Mouse (Mus musculus): Measurements from ENCODE around the gene Ubxn7. TPM values are rescaled to one million over a fixed set of nuclear protein-coding genes. Genes with fewer than 3 reads are reported as not detected.

Ubxn7 gene
- polyA plus RNA-seq, 1 experiment from 2014 or later: 22.4 TPM

DNA sequence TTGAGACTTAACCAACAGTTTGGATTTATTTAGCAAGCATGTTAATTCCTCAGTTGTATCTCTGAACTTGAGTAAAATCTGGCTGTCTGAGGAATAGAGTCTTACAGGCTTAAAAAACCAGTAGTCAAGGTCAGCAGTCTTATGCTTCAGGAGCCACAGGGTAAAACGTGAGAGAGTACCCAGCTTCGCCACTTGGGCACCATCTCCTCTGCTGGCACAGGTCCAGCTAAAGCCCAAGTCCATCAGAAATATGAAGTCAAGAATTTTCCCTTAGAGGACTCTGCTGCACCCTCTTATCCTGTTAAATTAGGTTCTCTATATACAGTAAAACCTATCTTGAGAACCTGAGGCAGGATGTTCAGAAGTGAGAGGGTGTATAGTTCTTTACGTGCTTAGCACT, 54.8 kb downstream of the Ubxn7 start:
- H3K4me3 ChIP-seq: no peak overlapping the region
- no peak for ATAC-seq (ENCODE audit: low read depth)
- WGBS: 81% methylated on average over 3 of the region's 3 CpGs

DNA sequence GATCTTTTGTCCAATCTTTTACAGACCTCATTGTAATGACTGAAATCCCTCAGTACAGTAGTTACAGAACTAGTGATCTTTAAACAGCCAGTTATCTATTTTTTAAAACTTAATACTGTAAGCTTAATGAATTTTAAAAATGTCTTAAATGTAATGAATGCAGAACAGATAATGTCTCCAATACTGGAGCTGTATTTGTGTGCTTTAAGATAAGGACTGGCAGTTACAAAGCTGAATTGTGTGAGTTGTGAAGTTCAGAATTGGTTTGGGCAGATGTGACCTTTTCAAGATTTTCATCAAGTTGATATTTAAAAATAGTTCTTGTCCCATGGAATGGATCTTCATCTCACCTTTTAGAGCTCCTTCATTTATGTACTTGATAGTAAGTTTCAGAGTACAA, 57.0 kb downstream of the Ubxn7 start:
- Histone ChIP-seq H3K9ac (no peak overlapping the region), H3K27me3 (no peaks in the 10 kb centered on the region), H3K4me1 (replicated peaks) (no peaks in the 10 kb centered on the region), H3K27ac (replicated peaks) (no peak overlapping the region), H3K36me3 (peaks cover 57% of the 10 kb centered on the region), H3K9me3 (no peaks in the 10 kb centered on the region), H3K4me2 (no peak overlapping the region), H3K4me3 (no peak overlapping the region)
- ATAC-seq (ENCODE audit: low read depth): no peak

More for the DNA sequence above, 54.8 kb downstream of the Ubxn7 start:
- no peak overlapping the region for H3K27ac ChIP-seq (replicated peaks)
- peaks cover 64% of the 10 kb centered on the region for H3K36me3 ChIP-seq
- H3K9ac ChIP-seq: no peak overlapping the region
- no peaks in the 10 kb centered on the region for H3K27me3 ChIP-seq
- H3K4me2 ChIP-seq: no peak overlapping the region
- H3K4me1 ChIP-seq (replicated peaks): no peaks in the 10 kb centered on the region
- no peaks in the 10 kb centered on the region for H3K9me3 ChIP-seq

DNA sequence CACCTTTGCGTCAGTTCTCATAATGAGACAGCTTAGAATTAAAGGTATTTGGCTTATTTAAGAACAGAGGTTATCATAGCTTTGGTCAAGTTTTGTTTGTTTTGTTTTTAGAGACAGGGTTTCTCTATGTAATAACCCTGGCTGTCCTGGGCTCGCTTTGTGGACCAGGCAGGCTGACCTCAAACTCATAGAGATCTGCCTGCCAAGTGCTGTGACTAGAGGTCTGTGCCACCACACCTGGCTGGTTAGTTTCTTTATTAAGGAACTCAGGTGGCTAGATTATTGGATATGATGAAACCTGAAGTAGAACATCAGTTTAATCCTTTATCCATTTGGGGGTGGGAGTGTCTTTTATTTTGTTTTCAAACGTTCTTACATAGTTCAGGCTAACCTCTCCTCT, 57.8 kb downstream of the Ubxn7 start:
- no peak for ATAC-seq (ENCODE audit: low read depth)
- Histone ChIP-seq H3K4me3 (no peak overlapping the region), H3K9ac (no peak overlapping the region), H3K36me3 (peaks cover 55% of the 10 kb centered on the region), H3K27ac (replicated peaks) (no peak overlapping the region), H3K4me1 (replicated peaks) (no peaks in the 10 kb centered on the region), H3K27me3 (no peaks in the 10 kb centered on the region), H3K4me2 (no peak overlapping the region), H3K9me3 (no peaks in the 10 kb centered on the region)
- WGBS: 90% methylated on average over 3 of the region's 3 CpGs

DNA sequence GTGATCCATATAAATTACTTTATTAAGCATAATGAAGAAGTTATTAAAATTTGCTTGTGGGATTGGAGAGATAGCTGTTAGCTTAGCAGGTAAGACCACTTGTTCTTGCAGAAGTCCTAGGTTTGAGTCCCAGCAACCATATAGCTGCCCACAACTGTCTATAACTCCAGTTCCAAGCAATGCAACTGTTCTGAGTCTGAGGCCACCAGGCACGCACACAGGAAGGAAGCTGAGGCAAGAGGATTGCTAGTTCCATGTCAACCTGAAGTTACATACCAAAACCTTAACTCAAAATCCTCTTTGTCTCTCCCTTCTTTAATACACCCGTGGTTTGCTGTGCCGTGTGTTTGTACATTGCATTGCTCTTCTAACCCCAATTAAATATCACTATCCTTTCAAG, 58.8 kb downstream of the Ubxn7 start:
- H3K4me3 ChIP-seq: no peak overlapping the region
- ATAC-seq (ENCODE audit: low read depth): no peak
- 98% methylated on average over 3 of the region's 3 CpGs for WGBS
- H3K27me3 ChIP-seq: no peaks in the 10 kb centered on the region
- no peaks in the 10 kb centered on the region for H3K9me3 ChIP-seq
- H3K27ac ChIP-seq (replicated peaks): no peak overlapping the region
- no peaks in the 10 kb centered on the region for H3K4me1 ChIP-seq (replicated peaks)
- H3K9ac ChIP-seq: no peak overlapping the region
- no peak overlapping the region for H3K4me2 ChIP-seq
- H3K36me3 ChIP-seq: peaks cover 45% of the 10 kb centered on the region

- Histone ChIP-seq H3K27ac (replicated peaks) (peak overlapping the region; percentile 2; the same call in 1 of the 2 replicates), H3K4me2 (no peak overlapping the region), H3K4me1 (replicated peaks) (no peaks in the 10 kb centered on the region), H3K9ac (no peak overlapping the region), H3K4me3 (no peak overlapping the region), H3K9me3 (no peaks in the 10 kb centered on the region), H3K36me3 (peaks cover 24% of the 10 kb centered on the region), H3K27me3 (no peaks in the 10 kb centered on the region)
- ATAC-seq (ENCODE audit: low read depth): no peak
- 77% methylated on average over 6 of the region's 6 CpGs for WGBS
Observed at GRCm38 (mm10) chr16:32395679-32396540, 63.9 kb downstream of the Ubxn7 start.

DNA sequence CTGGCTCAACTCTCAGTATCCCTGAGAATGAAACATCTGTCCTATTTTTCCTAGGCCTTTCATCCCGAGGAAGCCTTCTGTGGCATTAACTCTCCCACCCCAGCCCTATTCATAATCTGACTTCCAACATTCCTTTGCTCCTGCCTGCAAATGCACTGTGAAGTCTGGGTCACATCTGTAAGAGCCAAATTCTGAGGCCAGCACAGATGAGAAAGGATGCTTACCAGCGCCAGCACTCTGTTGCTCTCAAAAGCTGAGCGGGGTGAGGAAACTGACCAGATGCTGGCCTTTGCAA, 64.4 kb downstream of the Ubxn7 start:
- Histone ChIP-seq H3K27me3 (no peaks in the 10 kb centered on the region), H3K4me3 (no peak overlapping the region), H3K9ac (no peak overlapping the region), H3K36me3 (peaks cover 19% of the 10 kb centered on the region), H3K4me1 (replicated peaks) (no peaks in the 10 kb centered on the region), H3K27ac (replicated peaks) (peak overlapping the region; percentile 2; the same call in 1 of the 2 replicates), H3K4me2 (no peak overlapping the region), H3K9me3 (no peaks in the 10 kb centered on the region)
- 63% methylated on average over 3 of the region's 3 CpGs for WGBS
- no peak for ATAC-seq (ENCODE audit: low read depth)

GRCm38 (mm10) chr16:32398206-32398605, 66.1 kb downstream of the Ubxn7 start:
- ATAC-seq (ENCODE audit: low read depth): no peak

GRCm38 (mm10) chr16:32400267-32400666, 68.2 kb downstream of the Ubxn7 start, which contains the start of gene Tm4sf19:
TSS of gene Tm4sf19 (plus strand) at chr16:32400506.
- 84% methylated on average over 7 of the region's 7 CpGs for WGBS
- Histone ChIP-seq H3K27ac (replicated peaks) (no peak within 1 kb of the TSS), H3K9me3 (no peaks in the 10 kb centered on the region), H3K4me3 (no peak within 1 kb of the TSS), H3K27me3 (no peaks in the 10 kb centered on the region), H3K9ac (no peak within 1 kb of the TSS), H3K4me2 (no peak within 1 kb of the TSS), H3K36me3 (no peaks in the 10 kb centered on the region), H3K4me1 (replicated peaks) (no peaks in the 10 kb centered on the region)
- no peak for ATAC-seq (ENCODE audit: low read depth)

More at GRCm38 (mm10) chr16:32398206-32398605, 66.1 kb downstream of the Ubxn7 start:
- no peak overlapping the region for H3K4me2 ChIP-seq
- no peak overlapping the region for H3K4me3 ChIP-seq
- WGBS: 64% methylated on average over 3 of the region's 3 CpGs
- no peaks in the 10 kb centered on the region for H3K9me3 ChIP-seq
- H3K9ac ChIP-seq: no peak overlapping the region
- no peaks in the 10 kb centered on the region for H3K4me1 ChIP-seq (replicated peaks)
- H3K27me3 ChIP-seq: no peaks in the 10 kb centered on the region
- H3K36me3 ChIP-seq: peaks cover 5% of the 10 kb centered on the region
- H3K27ac ChIP-seq (replicated peaks): no peak overlapping the region

GRCm38 (mm10) chr16:32401335-32401965, 69.4 kb downstream of the Ubxn7 start:
- Histone ChIP-seq H3K9me3 (no peaks in the 10 kb centered on the region), H3K4me3 (no peak overlapping the region), H3K27ac (replicated peaks) (no peak overlapping the region), H3K36me3 (no peaks in the 10 kb centered on the region), H3K27me3 (no peaks in the 10 kb centered on the region), H3K4me2 (no peak overlapping the region), H3K9ac (no peak overlapping the region), H3K4me1 (replicated peaks) (no peaks in the 10 kb centered on the region)
- WGBS: 81% methylated on average over 9 of the region's 9 CpGs
- ATAC-seq (ENCODE audit: low read depth): no peak

DNA sequence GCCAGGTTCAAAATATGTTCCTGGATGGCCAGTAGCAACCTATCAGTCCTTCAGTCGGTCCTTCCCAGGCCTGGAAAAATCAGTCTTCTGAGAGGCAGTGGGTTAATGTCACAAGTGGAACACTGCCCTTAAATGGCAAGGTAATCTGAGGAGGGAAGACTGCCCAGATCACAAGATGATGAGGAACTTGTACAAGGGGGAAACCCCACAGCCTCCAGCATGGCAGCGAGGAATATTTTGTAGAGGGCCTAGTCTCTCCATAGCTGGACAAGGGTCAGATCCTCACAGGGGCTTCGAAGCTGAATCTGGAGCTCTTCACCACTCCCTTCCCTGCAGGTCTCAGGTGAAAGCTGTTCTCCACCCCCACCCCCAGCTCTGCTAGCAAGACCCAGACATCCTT, 70.8 kb downstream of the Ubxn7 start:
- ATAC-seq (ENCODE audit: low read depth): no peak
- Histone ChIP-seq H3K4me3 (no peak overlapping the region), H3K27me3 (no peaks in the 10 kb centered on the region), H3K9me3 (no peaks in the 10 kb centered on the region), H3K27ac (replicated peaks) (no peak overlapping the region), H3K4me1 (replicated peaks) (no peaks in the 10 kb centered on the region), H3K4me2 (no peak overlapping the region), H3K36me3 (no peaks in the 10 kb centered on the region), H3K9ac (no peak overlapping the region)
- WGBS: 87% methylated on average over 3 of the region's 3 CpGs

- Histone ChIP-seq H3K9ac (no peak overlapping the region), H3K36me3 (no peaks in the 10 kb centered on the region), H3K27me3 (no peaks in the 10 kb centered on the region), H3K4me1 (replicated peaks) (no peaks in the 10 kb centered on the region), H3K4me3 (no peak overlapping the region), H3K4me2 (no peak overlapping the region), H3K27ac (replicated peaks) (no peak overlapping the region), H3K9me3 (no peaks in the 10 kb centered on the region)
- no peak for ATAC-seq (ENCODE audit: low read depth)
- WGBS: 86% methylated on average over 9 of the region's 9 CpGs
Observed at GRCm38 (mm10) chr16:32405716-32406115, 73.7 kb downstream of the Ubxn7 start.

DNA sequence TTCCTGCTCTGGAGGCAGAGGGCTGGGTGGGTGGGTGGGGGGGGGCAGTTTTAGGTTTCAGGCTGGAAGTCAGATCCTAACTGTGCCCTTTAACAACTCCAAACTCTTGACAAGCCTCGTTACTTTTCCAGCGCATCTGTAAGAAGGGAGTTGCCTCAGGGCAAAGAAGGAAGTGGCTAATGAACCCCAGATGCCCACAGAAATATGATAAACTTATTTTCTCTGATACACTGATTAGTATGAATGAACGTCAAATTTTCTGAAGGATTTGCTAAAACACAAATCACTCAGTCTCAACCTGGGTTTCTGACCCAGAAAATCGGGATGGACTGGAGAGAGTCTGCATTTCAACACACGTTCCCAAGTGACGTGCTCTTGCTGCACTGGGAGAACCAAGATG, 74.6 kb downstream of the Ubxn7 start:
- Histone ChIP-seq H3K27me3 (no peaks in the 10 kb centered on the region), H3K36me3 (no peaks in the 10 kb centered on the region), H3K4me2 (no peak overlapping the region), H3K27ac (replicated peaks) (no peak overlapping the region), H3K9ac (no peak overlapping the region), H3K9me3 (no peaks in the 10 kb centered on the region), H3K4me1 (replicated peaks) (no peaks in the 10 kb centered on the region), H3K4me3 (no peak overlapping the region)
- WGBS: 87% methylated on average over 6 of the region's 6 CpGs
- ATAC-seq (ENCODE audit: low read depth): no peak
